Comparison of ENCODE assay signal across 7 mouse cellular contexts in genomic region chr10:61713601-61714000, GRCm38 (mm10).
"Had no signal": no experiment of that assay in that cellular context is flagged by ENCODE, and none has a peak within 500 bp of the region (broad histone marks: within the 10 kb centered on the region; RNA-seq: fewer than 3 reads in every experiment).

No protein-coding gene starts in this region.

- DNase-seq: lung, adult 2 months; lung, postnatal 14 days; lung, postnatal 36 days; right cerebral cortex, postnatal 14 days; thymus, adult 2 months; thymus, postnatal 25 days; thymus, postnatal 4 days had no signal
